Mouse (Mus musculus): ENCODE results near the gene Gfi1. TPM values are rescaled to one million over a fixed set of nuclear protein-coding genes. Genes with fewer than 3 reads are reported as not detected.
A peak's percentile ranks its signal among the peaks of the same experiment; 100 is the strongest.

Gene Gfi1
- polyA plus RNA-seq, 1 experiment from 2014 or later: not detected

DNA sequence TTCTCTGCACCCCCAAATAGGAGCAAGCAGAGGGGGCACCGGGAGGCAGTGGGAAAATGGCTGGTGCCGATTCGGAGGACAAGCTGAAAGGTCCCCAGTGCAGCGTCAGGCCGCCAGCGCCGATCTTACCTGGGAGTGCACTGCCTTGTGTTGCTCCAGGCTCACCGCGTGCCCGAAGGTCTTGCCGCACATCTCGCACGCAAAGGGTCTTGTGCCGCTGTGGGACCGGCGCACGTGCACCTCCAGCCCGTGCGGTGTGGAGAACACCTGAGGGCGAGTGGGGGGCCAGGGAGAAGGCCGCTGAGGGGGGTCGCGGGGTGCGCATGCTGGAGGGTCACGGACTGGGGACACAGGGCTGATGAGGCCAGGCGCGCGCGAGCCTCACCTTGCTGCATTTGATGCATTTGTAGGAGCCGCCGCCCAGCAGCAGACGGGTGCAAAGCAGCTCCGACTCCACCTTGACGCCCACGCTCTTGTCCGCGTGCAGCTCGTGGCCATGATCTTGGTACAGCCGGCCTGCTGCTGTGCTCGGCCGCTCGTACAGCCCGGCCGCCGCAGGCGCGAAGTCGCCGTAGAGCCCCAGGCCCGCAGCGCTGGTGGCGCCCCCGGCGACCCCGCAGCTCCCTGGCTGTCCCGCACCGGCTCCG, 4.7 kb downstream of the Gfi1 start:
- Histone ChIP-seq H3K4me2 (ENCODE audit: low read depth, low read length) (peak overlapping the region; percentile 48), H3K9me3 (replicated peaks; ENCODE audit: control insufficient read depth, low read length) (no peaks in the 10 kb centered on the region), H3K4me1 (ENCODE audit: control insufficient read depth, insufficient read depth, low read length) (peaks cover 17% of the 10 kb centered on the region), H3K27ac (replicated peaks; ENCODE audit: low read depth, low read length) (no peak overlapping the region), H3K36me3 (replicated peaks; ENCODE audit: control insufficient read depth, insufficient read depth, low read depth, low read length) (no peaks in the 10 kb centered on the region), H3K4me3 (ENCODE audit: low read depth, low read length) (peak overlapping the region; percentile 29), H3K9ac (replicated peaks; ENCODE audit: low read length) (no peak overlapping the region), H3K27me3 (ENCODE audit: control insufficient read depth, insufficient read depth, low read length) (peaks cover 82% of the 10 kb centered on the region)
- WGBS: under 1% methylated on average over 58 of the region's 58 CpGs
- no peak for ATAC-seq (replicated peaks; ENCODE audit: insufficient number of reproducible peaks, low FRiP score, low TSS enrichment, low read depth)
- peak; percentile 27 for DNase-seq (ENCODE audit: low spot score)

DNA sequence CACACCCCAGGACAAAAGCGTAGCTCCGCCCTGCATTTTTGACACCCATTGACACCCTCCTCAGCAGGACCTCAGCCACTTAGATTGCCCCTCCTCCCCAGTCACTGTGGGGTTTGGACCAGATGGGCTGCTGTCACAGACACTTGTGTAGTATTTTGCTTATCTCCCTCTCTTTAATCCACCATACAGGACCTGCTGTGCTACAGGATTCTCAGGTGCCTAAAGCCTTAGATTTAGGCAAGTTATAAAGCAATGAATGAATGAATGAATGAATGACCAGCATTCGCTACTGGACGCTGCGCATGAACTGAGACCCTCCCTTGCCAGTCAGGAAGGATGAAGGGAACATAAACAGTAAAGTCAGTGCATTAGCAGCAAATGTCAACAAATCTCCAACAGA, 5.3 kb downstream of the Gfi1 start:
- 6% methylated on average over 5 of the region's 5 CpGs for WGBS
- Histone ChIP-seq H3K36me3 (replicated peaks; ENCODE audit: control insufficient read depth, insufficient read depth, low read depth, low read length) (no peaks in the 10 kb centered on the region), H3K4me2 (ENCODE audit: low read depth, low read length) (no peak overlapping the region), H3K9me3 (replicated peaks; ENCODE audit: control insufficient read depth, low read length) (no peaks in the 10 kb centered on the region), H3K9ac (replicated peaks; ENCODE audit: low read length) (no peak overlapping the region), H3K27ac (replicated peaks; ENCODE audit: low read depth, low read length) (no peak overlapping the region), H3K4me1 (ENCODE audit: control insufficient read depth, insufficient read depth, low read length) (peaks cover 17% of the 10 kb centered on the region), H3K27me3 (ENCODE audit: control insufficient read depth, insufficient read depth, low read length) (peaks cover 79% of the 10 kb centered on the region), H3K4me3 (ENCODE audit: low read depth, low read length) (no peak overlapping the region)
- DNase-seq (ENCODE audit: low spot score) (no peak), ATAC-seq (replicated peaks; ENCODE audit: insufficient number of reproducible peaks, low FRiP score, low TSS enrichment, low read depth) (no peak)

DNA sequence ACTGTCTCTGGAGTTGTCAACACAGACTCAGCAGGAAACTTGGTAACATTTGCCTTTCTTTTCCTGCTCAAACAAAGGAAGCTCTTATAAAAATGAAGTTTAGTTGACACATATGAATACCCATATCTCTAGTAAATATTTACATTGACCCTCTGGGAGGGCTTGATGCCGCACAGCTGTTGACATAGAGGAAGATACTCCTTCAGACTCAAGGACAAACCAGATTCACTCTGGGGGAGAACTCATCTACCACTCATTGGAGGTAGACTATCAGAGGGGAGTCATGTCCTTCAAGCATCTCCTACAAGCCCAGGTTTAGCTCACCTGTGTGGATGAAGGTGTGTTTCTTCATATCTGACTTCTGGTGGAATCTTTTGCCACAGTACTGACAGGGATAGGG, 6.0 kb downstream of the Gfi1 start:
- Histone ChIP-seq H3K4me3 (ENCODE audit: low read depth, low read length) (no peak overlapping the region), H3K4me1 (ENCODE audit: control insufficient read depth, insufficient read depth, low read length) (peaks cover 10% of the 10 kb centered on the region), H3K4me2 (ENCODE audit: low read depth, low read length) (no peak overlapping the region), H3K9ac (replicated peaks; ENCODE audit: low read length) (no peak overlapping the region), H3K27me3 (ENCODE audit: control insufficient read depth, insufficient read depth, low read length) (peaks cover 72% of the 10 kb centered on the region), H3K9me3 (replicated peaks; ENCODE audit: control insufficient read depth, low read length) (no peaks in the 10 kb centered on the region), H3K36me3 (replicated peaks; ENCODE audit: control insufficient read depth, insufficient read depth, low read depth, low read length) (no peaks in the 10 kb centered on the region), H3K27ac (replicated peaks; ENCODE audit: low read depth, low read length) (no peak overlapping the region)
- WGBS: 24% methylated on average over 1 of the region's 1 CpGs
- ATAC-seq (replicated peaks; ENCODE audit: insufficient number of reproducible peaks, low FRiP score, low TSS enrichment, low read depth) (no peak), DNase-seq (ENCODE audit: low spot score) (no peak)

DNA sequence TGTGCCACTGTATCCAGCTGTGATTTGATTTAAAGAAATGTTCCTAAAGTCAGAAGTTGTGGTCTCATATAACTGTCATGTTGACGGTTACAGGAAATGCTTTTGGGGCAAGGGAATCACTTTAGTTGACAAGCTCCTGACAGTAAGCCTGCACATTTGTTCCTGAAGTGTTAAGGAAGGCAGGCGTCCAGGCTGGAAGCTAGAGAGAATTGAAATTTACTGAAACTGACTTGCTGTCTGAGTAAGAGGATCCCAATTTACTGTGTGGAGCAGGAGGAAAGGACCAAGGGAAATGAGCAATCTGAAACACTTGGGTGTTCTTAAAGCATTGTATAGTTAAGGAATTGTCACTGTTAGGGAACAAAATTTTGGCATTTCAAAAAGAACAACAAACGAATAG, 6.6 kb downstream of the Gfi1 start:
- peak; percentile 14 for DNase-seq (ENCODE audit: low spot score)
- 18% methylated on average over 3 of the region's 3 CpGs for WGBS

DNA sequence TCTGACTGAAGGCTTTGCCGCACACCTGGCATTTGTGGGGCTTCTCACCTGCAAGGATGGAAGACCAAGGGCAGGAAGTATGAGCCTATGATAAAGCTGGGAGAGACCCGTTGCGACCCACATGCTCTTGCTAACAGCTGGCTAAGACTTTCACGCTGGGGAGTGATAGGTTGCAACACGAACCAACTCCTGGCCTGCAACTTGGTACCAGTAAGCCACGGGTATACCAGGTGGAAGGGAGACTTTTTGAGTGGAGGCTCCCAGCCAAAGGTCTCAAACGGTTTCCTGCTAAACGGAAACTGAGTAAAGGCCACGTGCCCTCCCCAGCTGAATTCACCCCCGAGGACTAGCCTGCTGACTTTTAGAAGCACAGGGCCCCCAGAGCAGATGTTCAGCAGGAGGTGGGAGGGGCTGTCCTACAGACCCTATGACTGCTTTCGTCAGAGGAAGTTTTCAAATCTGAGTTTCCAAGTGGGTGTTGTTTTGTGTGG, 7.9 kb downstream of the Gfi1 start:
- DNase-seq (ENCODE audit: low spot score): peak; percentile 5
- H3K36me3 ChIP-seq (replicated peaks; ENCODE audit: control insufficient read depth, insufficient read depth, low read depth, low read length): no peaks in the 10 kb centered on the region
- H3K9me3 ChIP-seq (replicated peaks; ENCODE audit: control insufficient read depth, low read length): no peaks in the 10 kb centered on the region
- no peaks in the 10 kb centered on the region; the same call in 1 of the 2 replicates for H3K4me1 ChIP-seq (ENCODE audit: control insufficient read depth, insufficient read depth, low read length)
- no peak overlapping the region for H3K27ac ChIP-seq (replicated peaks; ENCODE audit: low read depth, low read length)
- H3K9ac ChIP-seq (replicated peaks; ENCODE audit: low read length): no peak overlapping the region
- ATAC-seq (replicated peaks; ENCODE audit: insufficient number of reproducible peaks, low FRiP score, low TSS enrichment, low read depth): no peak
- H3K4me2 ChIP-seq (ENCODE audit: low read depth, low read length): no peak overlapping the region
- H3K27me3 ChIP-seq (ENCODE audit: control insufficient read depth, insufficient read depth, low read length): peaks cover 56% of the 10 kb centered on the region
- 10% methylated on average over 11 of the region's 11 CpGs for WGBS
- H3K4me3 ChIP-seq (ENCODE audit: low read depth, low read length): no peak overlapping the region

More for the DNA sequence above, 6.6 kb downstream of the Gfi1 start:
- Histone ChIP-seq H3K27ac (replicated peaks; ENCODE audit: low read depth, low read length) (no peak overlapping the region), H3K9ac (replicated peaks; ENCODE audit: low read length) (no peak overlapping the region), H3K4me2 (ENCODE audit: low read depth, low read length) (no peak overlapping the region), H3K9me3 (replicated peaks; ENCODE audit: control insufficient read depth, low read length) (no peaks in the 10 kb centered on the region), H3K4me1 (ENCODE audit: control insufficient read depth, insufficient read depth, low read length) (peaks cover 8% of the 10 kb centered on the region), H3K36me3 (replicated peaks; ENCODE audit: control insufficient read depth, insufficient read depth, low read depth, low read length) (no peaks in the 10 kb centered on the region), H3K27me3 (ENCODE audit: control insufficient read depth, insufficient read depth, low read length) (peaks cover 68% of the 10 kb centered on the region), H3K4me3 (ENCODE audit: low read depth, low read length) (no peak overlapping the region)
- ATAC-seq (replicated peaks; ENCODE audit: insufficient number of reproducible peaks, low FRiP score, low TSS enrichment, low read depth): no peak

DNA sequence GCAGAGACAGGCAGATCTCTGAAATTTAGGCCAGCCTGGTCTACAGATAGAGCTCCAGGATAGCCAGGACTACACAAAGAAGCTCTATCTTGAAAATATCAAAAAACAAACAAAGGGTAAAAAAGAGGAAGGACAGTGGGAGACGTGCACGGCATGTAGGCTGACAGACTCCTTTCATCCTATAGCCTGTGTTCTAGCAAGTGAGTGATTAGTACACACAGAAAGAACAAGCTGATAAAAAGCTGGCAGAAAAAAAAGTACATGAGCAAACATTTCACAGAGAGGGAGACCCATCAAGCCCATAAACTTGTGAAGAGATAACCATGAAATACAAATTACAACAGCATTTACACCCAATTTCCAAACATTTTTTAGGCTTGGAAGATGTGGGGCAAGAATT, 14.1 kb downstream of the Gfi1 start:
- no peak overlapping the region for H3K9ac ChIP-seq (replicated peaks; ENCODE audit: low read length)
- ATAC-seq (replicated peaks; ENCODE audit: insufficient number of reproducible peaks, low FRiP score, low TSS enrichment, low read depth): no peak
- WGBS: 71% methylated on average over 2 of the region's 2 CpGs

DNA sequence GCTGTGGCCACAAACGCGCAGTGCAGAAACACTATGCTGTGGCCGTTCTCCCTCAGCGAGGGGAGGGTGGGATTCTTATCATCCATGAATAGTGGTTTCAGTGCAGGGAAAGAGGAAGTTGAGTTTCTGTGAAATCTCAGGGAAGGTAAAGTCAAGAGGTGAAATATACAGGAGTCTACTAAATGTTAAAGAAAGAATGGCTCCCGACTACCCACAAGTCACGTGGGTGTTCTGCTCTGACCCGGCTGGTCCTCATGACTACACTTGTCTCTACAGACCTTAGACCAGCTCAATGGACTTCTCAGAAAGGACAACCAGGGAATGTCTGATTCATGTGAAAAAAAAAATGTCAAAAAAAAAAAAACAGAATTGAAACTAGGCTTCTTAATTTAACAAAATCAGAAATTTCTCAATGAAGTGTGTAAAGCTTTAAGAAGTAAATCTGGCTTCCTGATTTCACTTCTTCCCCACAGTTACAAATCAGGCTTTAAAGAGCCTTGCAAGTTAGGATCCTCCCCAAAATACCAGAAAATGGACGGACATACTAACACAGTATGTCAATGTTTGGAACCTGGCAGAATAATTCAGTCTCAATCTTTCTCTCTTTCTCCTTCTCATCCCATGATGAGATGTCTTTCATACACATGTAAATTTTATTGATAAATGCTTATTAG, 17.6 kb downstream of the Gfi1 start:
- no peak overlapping the region for H3K9ac ChIP-seq (replicated peaks; ENCODE audit: low read length)
- no peak overlapping the region for H3K27ac ChIP-seq (replicated peaks; ENCODE audit: low read depth, low read length)
- H3K27me3 ChIP-seq (ENCODE audit: control insufficient read depth, insufficient read depth, low read length): no peaks in the 10 kb centered on the region
- 87% methylated on average over 8 of the region's 8 CpGs for WGBS
- H3K9me3 ChIP-seq (replicated peaks; ENCODE audit: control insufficient read depth, low read length): no peaks in the 10 kb centered on the region
- H3K4me3 ChIP-seq (ENCODE audit: low read depth, low read length): no peak overlapping the region
- DNase-seq (ENCODE audit: low spot score) (no peak), ATAC-seq (replicated peaks; ENCODE audit: insufficient number of reproducible peaks, low FRiP score, low TSS enrichment, low read depth) (no peak)
- H3K36me3 ChIP-seq (replicated peaks; ENCODE audit: control insufficient read depth, insufficient read depth, low read depth, low read length): no peaks in the 10 kb centered on the region
- H3K4me1 ChIP-seq (ENCODE audit: control insufficient read depth, insufficient read depth, low read length): no peaks in the 10 kb centered on the region
- no peak overlapping the region for H3K4me2 ChIP-seq (ENCODE audit: low read depth, low read length)

More for the DNA sequence above, 14.1 kb downstream of the Gfi1 start:
- H3K27me3 ChIP-seq (ENCODE audit: control insufficient read depth, insufficient read depth, low read length): peaks cover 5% of the 10 kb centered on the region; the same call in 1 of the 2 replicates
- H3K9me3 ChIP-seq (replicated peaks; ENCODE audit: control insufficient read depth, low read length): no peaks in the 10 kb centered on the region
- no peak overlapping the region for H3K27ac ChIP-seq (replicated peaks; ENCODE audit: low read depth, low read length)
- no peak overlapping the region for H3K4me3 ChIP-seq (ENCODE audit: low read depth, low read length)
- H3K36me3 ChIP-seq (replicated peaks; ENCODE audit: control insufficient read depth, insufficient read depth, low read depth, low read length): no peaks in the 10 kb centered on the region
- no peaks in the 10 kb centered on the region for H3K4me1 ChIP-seq (ENCODE audit: control insufficient read depth, insufficient read depth, low read length)
- DNase-seq (ENCODE audit: low spot score): no peak
- H3K4me2 ChIP-seq (ENCODE audit: low read depth, low read length): no peak overlapping the region

DNA sequence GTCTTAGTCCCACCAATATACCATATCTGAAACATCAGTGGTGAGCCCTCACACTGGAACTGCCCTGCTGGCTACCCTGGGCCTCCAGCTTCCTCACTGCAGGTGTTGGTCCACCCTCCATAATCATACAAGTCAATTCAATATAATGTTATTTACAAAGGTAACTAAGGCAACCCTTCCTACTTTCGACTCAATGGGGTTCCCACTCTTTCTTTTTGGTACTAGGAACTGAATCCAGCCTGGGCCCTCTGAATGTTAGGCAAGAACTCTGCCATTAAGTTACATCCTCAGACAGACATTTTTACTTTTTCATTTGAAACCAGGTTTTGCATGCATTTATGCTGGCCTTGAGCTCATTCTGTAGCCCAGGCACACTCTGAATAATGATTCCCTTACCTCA, 19.6 kb downstream of the Gfi1 start:
- Histone ChIP-seq H3K4me2 (ENCODE audit: low read depth, low read length) (no peak overlapping the region), H3K27ac (replicated peaks; ENCODE audit: low read depth, low read length) (no peak overlapping the region), H3K9me3 (replicated peaks; ENCODE audit: control insufficient read depth, low read length) (no peaks in the 10 kb centered on the region), H3K9ac (replicated peaks; ENCODE audit: low read length) (no peak overlapping the region), H3K36me3 (replicated peaks; ENCODE audit: control insufficient read depth, insufficient read depth, low read depth, low read length) (no peaks in the 10 kb centered on the region), H3K4me3 (ENCODE audit: low read depth, low read length) (no peak overlapping the region), H3K4me1 (ENCODE audit: control insufficient read depth, insufficient read depth, low read length) (no peaks in the 10 kb centered on the region), H3K27me3 (ENCODE audit: control insufficient read depth, insufficient read depth, low read length) (no peaks in the 10 kb centered on the region)
- DNase-seq (ENCODE audit: low spot score): no peak
- no peak for ATAC-seq (replicated peaks; ENCODE audit: insufficient number of reproducible peaks, low FRiP score, low TSS enrichment, low read depth)
- 79% methylated on average over 1 of the region's 1 CpGs for WGBS

Data from embryonic facial prominence, embryonic 11.5 days (tissue).